Mouse (Mus musculus) heart, adult 2 months (tissue): ENCODE data around the gene P3h3. TPM values are rescaled to one million over a fixed set of nuclear protein-coding genes. Genes with fewer than 3 reads are reported as not detected.
A peak's percentile ranks its signal among the peaks of the same experiment; 100 is the strongest.

ENCODE experiments used
- DNase-seq, 2 experiments: peaks; one replicate each; pipeline ENCODE4 v3.0.0; 2021
- H3K27ac ChIP-seq: fragments of 200-600 bp; 2 replicates; pipeline ENCODE4 v1.8.1; 2022
- H3K27me3 ChIP-seq: fragments of 200-500 bp; 2 replicates; pipeline ENCODE4 v1.6.1; 2012; ENCODE audit warnings: mild to moderate bottlenecking, low read length, inconsistent platforms, mixed read lengths; ENCODE audit not compliant: control insufficient read depth, insufficient read depth
- H3K36me3 ChIP-seq: fragments of 200-500 bp; 2 replicates; pipeline ENCODE4 v1.6.1; 2012; ENCODE audit warnings: low read length, inconsistent platforms; ENCODE audit not compliant: control insufficient read depth, insufficient read depth
- H3K4me1 ChIP-seq: fragments of 200-500 bp; 2 replicates; pipeline ENCODE4 v1.6.1; 2011; ENCODE audit warnings: low read length; ENCODE audit not compliant: control insufficient read depth, insufficient read depth
- H3K4me3 ChIP-seq: fragments of 200-600 bp; 2 replicates; pipeline ENCODE4 v1.8.1; 2022
- H3K79me2 ChIP-seq: fragments of 200-500 bp; replicated peaks from 2 replicates; pipeline ENCODE4 v1.6.1; 2012; ENCODE audit warnings: mild to moderate bottlenecking, inconsistent platforms, low read length, moderate library complexity, mixed read lengths; ENCODE audit not compliant: control insufficient read depth, insufficient read depth
- H3K9ac ChIP-seq: fragments of 200-500 bp; 2 replicates; pipeline ENCODE4 v1.6.1; 2012; ENCODE audit warnings: low read depth, mild to moderate bottlenecking, control low read depth, inconsistent platforms, low read length, mixed read lengths
- CTCF ChIP-seq: fragments of 200-600 bp; IDR thresholded peaks from 2 replicates; pipeline ENCODE4 v1.8.1; 2022; ENCODE audit warnings: antibody characterized with exemption, mild to moderate bottlenecking, moderate library complexity
- EP300 ChIP-seq: fragments of 200-500 bp; IDR thresholded peaks from 2 replicates; pipeline ENCODE4 v1.6.1; 2011; ENCODE audit warnings: low read depth, low read length, control low read depth; ENCODE audit not compliant: insufficient read depth
- POLR2A ChIP-seq: fragments of 200-500 bp; IDR thresholded peaks from 2 replicates; pipeline ENCODE4 v1.6.1; 2011; ENCODE audit warnings: mild to moderate bottlenecking, low read depth, low read length, control low read depth; ENCODE audit not compliant: insufficient read depth
- whole genome bisulfite sequencing: fragments of 180-500 bp; shearing (Covaris S2); methylation state at CpG from one replicate; pipeline ENCODE4 v1.1.7; 2018; 5-methylcytosine and 5-hydroxymethylcytosine counted together
- intact Hi-C: fragments of 180-260 bp; cut with DNase I; formaldehyde crosslinking; loops from one replicate; pipeline ENCODE4 v1.15.1; 2025
- polyA plus RNA-seq: library from polyadenylated mRNA; depleted of rRNA; stranded (reverse); fragments of >200 nt; gene quantifications from 2 replicates; pipeline ENCODE4 v1.2.3, GENCODE M21; 2012
- total RNA-seq, 2 experiments: library from RNA; stranded (reverse); gene quantifications; 2 replicates each; pipeline ENCODE4 v1.2.3; 2021

The P3h3 gene
- total and polyA plus RNA-seq, 3 experiments, result 6.9 to 16.2 (median 10.6) TPM

- H3K36me3 ChIP-seq, result no peaks in the 10 kb centered on the region
- no peak for DNase-seq
- H3K4me3 ChIP-seq, result no peak overlapping the region
- H3K79me2 ChIP-seq, result no peaks in the 10 kb centered on the region
- H3K4me1 ChIP-seq, result peaks cover 1% of the 10 kb centered on the region; the same call in 1 of the 2 replicates
- TF ChIP-seq CTCF, result no peak
- TF ChIP-seq POLR2A, result no peak
- TF ChIP-seq EP300, result no peak
- H3K27ac ChIP-seq, result no peak overlapping the region
- H3K27me3 ChIP-seq, result no peaks in the 10 kb centered on the region
- intact Hi-C loops, result loop anchor here (5.0 kb wide), 1 partner anchor 220 kb away; no protein-coding TSS in a partner anchor
- no peak overlapping the region for H3K9ac ChIP-seq
- 15% methylated on average over 8 of the region's 8 CpGs for WGBS
Measured at GRCm38 (mm10) chr6:124862406-124863124, 5.0 kb upstream of the P3h3 start.

- TF ChIP-seq POLR2A (no peak), CTCF (no peak), EP300 (no peak)
- intact Hi-C loops, result loop anchor here (5.0 kb wide), 1 partner anchor 220 kb away; no protein-coding TSS in a partner anchor
- Histone ChIP-seq H3K4me1 (peaks cover 1% of the 10 kb centered on the region; the same call in 1 of the 2 replicates), H3K4me3 (no peak overlapping the region), H3K36me3 (no peaks in the 10 kb centered on the region), H3K27ac (no peak overlapping the region), H3K9ac (no peak overlapping the region), H3K27me3 (no peaks in the 10 kb centered on the region), H3K79me2 (no peaks in the 10 kb centered on the region)
- 60% methylated on average over 3 of the region's 3 CpGs for WGBS
- no peak for DNase-seq
Measured at GRCm38 (mm10) chr6:124861802-124862201, 4.2 kb upstream of the P3h3 start.

DNA sequence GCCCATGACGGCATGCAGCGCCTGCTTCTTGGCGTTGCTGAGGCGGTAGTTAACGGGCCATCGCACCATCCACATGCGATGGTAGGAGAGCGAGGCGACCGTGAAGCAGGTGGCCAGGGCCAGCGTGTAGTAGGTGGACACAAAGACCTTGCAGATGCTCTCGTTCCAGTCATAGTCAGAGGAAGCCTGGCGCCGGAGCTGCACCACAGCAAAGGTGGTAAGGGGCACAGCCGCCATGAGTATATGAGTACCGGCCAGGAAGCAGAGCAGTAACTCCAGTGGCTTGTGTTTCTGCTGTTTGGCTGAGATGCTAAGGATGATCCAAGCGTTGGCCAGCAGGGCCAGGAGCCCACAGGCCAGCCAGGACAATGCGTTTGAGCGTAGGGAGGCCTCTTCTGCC is 3.7 kb upstream of the P3h3 start:
- H3K4me3 ChIP-seq, result no peak overlapping the region
- H3K9ac ChIP-seq, result no peak overlapping the region
- TF ChIP-seq EP300 (no peak), CTCF (no peak), POLR2A (no peak)
- no peaks in the 10 kb centered on the region for H3K36me3 ChIP-seq
- DNase-seq, result no peak
- H3K79me2 ChIP-seq, result no peaks in the 10 kb centered on the region
- WGBS, result 86% methylated on average over 19 of the region's 19 CpGs
- no peaks in the 10 kb centered on the region for H3K27me3 ChIP-seq
- H3K27ac ChIP-seq, result no peak overlapping the region
- H3K4me1 ChIP-seq, result peaks cover 3% of the 10 kb centered on the region
- intact Hi-C loops, result loop anchor here (5.0 kb wide), 1 partner anchor 221 kb away; no protein-coding TSS in a partner anchor

DNA sequence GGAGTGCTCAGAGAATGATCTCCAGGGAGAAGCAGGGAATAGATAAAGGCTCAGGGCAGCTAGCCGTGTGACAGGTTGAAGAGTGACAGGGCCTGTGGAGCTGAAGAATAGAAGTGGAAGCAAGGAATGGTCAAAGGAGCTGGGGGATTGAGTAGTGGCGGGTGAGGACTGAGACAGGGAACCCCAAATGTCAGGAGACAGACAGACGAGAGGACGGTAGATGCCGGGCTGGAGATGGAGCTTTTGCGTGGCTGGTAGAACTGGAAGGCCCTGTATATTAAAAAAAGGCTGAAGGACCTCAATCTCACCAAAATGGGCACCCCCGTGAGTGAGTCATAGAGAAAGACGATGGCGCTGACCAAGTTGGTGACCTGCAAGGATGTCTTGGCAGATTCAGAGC is 3.0 kb upstream of the P3h3 start:
- peaks cover 3% of the 10 kb centered on the region for H3K4me1 ChIP-seq
- no peak overlapping the region for H3K9ac ChIP-seq
- H3K27me3 ChIP-seq, result no peaks in the 10 kb centered on the region
- no peak overlapping the region for H3K27ac ChIP-seq
- H3K4me3 ChIP-seq, result no peak overlapping the region
- DNase-seq, result no peak
- H3K36me3 ChIP-seq, result no peaks in the 10 kb centered on the region
- WGBS, result 90% methylated on average over 9 of the region's 9 CpGs
- no peaks in the 10 kb centered on the region for H3K79me2 ChIP-seq
- intact Hi-C loops, result loop anchor here (5.0 kb wide), 1 partner anchor 222 kb away; no protein-coding TSS in a partner anchor
- TF ChIP-seq EP300 (no peak), CTCF (no peak), POLR2A (no peak)

DNA sequence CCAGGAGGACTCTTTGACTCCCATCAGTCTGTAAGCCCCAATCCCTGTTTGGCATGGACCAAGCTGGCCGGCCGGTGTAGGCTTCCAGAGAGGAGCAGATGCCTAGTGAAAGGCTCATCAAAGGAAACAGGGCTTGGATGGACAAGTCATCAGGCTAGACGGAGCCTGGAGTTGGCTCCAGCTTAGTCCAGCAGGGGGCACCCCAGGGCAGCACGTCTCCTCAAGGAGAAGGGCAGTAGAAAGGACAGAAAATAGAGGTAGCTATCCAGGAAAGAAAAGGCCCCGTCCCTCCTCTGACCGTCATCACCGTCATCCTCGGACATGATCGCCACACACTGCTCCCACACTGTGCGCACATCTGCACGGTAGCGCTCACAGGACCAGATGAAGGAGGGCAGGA is 2.2 kb upstream of the P3h3 start:
- no peak overlapping the region for H3K4me3 ChIP-seq
- peaks cover 3% of the 10 kb centered on the region for H3K4me1 ChIP-seq
- H3K79me2 ChIP-seq, result no peaks in the 10 kb centered on the region
- H3K27ac ChIP-seq, result no peak overlapping the region
- intact Hi-C loops, result loop anchor here (1.0 to 5.0 kb wide), 3 partner anchors 71 to 223 kb away; no protein-coding TSS in a partner anchor
- no peaks in the 10 kb centered on the region for H3K36me3 ChIP-seq
- H3K9ac ChIP-seq, result no peak overlapping the region
- no peak for TF ChIP-seq POLR2A
- no peak for TF ChIP-seq EP300
- TF ChIP-seq CTCF, result no peak; the same call in 1 of the 2 replicates
- DNase-seq, result peak; percentile 83 to 91
- WGBS, result 9% methylated on average over 12 of the region's 12 CpGs
- H3K27me3 ChIP-seq, result no peaks in the 10 kb centered on the region

GRCm38 (mm10) chr6:124858561-124859318 is 1.2 kb upstream of the P3h3 start:
- no peak for DNase-seq
- no peaks in the 10 kb centered on the region for H3K36me3 ChIP-seq
- no peak overlapping the region for H3K27ac ChIP-seq
- peaks cover 3% of the 10 kb centered on the region for H3K4me1 ChIP-seq
- no peaks in the 10 kb centered on the region for H3K79me2 ChIP-seq
- no peaks in the 10 kb centered on the region for H3K27me3 ChIP-seq
- 60% methylated on average over 28 of the region's 28 CpGs for whole genome bisulfite sequencing
- no peak overlapping the region for H3K9ac ChIP-seq
- no peak for TF ChIP-seq CTCF
- no peak for TF ChIP-seq EP300
- TF ChIP-seq POLR2A, result no peak
- intact Hi-C loops, result loop anchor here (1.0 to 5.0 kb wide), 2 partner anchors 72 to 154 kb away; no protein-coding TSS in a partner anchor
- H3K4me3 ChIP-seq, result no peak overlapping the region
